Comparison of ENCODE assay signal across 25 mouse cellular contexts in the genomic region with DNA sequence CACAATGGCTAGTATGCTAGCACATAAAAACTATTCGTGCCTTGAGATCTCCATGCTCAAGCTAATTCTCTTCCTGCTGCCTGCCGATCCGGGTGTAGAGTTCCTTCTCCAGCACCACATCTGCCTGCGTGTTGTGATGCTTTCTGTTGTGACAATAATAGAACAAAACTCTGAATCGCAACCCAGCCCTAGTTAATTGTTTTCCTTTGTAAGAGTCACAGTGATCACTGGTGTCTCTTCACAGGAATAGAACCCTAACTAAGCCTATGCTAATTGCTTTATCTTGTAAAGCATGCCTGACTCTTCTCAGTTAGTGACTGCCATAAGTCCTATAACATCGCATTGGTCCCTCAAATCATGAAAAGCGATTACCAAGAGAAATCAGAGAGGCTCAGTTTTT. TPM values are rescaled to one million over a fixed set of nuclear protein-coding genes. Genes with fewer than 3 reads are reported as not detected.
"Had no signal": no experiment of that assay in that cellular context is flagged by ENCODE, and none has a peak within 500 bp of the region (broad histone marks: within the 10 kb centered on the region; RNA-seq: fewer than 3 reads in every experiment).

No protein-coding gene starts in this region.

- H3K9ac ChIP-seq: liver, postnatal 0 days; lung, embryonic 15.5 days; midbrain, embryonic 13.5 days; midbrain, embryonic 15.5 days; neural tube, embryonic 12.5 days had no signal

- H3K27ac ChIP-seq: lung, embryonic 15.5 days; macrophage; midbrain, embryonic 13.5 days; midbrain, embryonic 15.5 days; neural tube, embryonic 12.5 days had no signal

- DNase-seq: liver, postnatal 0 days; lung, adult 2 months; lung, postnatal 14 days; lung, postnatal 36 days; right cerebral cortex, postnatal 14 days; spleen, adult 18-20 months; thymus, adult 18-20 months; thymus, postnatal 14 days; thymus, postnatal 36 days had no signal

- H3K4me2 ChIP-seq: lung, embryonic 15.5 days; midbrain, embryonic 11.5 days; midbrain, embryonic 13.5 days; midbrain, embryonic 15.5 days had no signal

- H3K9me3 ChIP-seq: lung, embryonic 15.5 days; megakaryocyte, embryonic 14.5 days; midbrain, embryonic 13.5 days; midbrain, embryonic 15.5 days; neural tube, embryonic 12.5 days had no signal

- H3K27me3 ChIP-seq: lung, embryonic 15.5 days; midbrain, embryonic 13.5 days; midbrain, embryonic 15.5 days; neural tube, embryonic 12.5 days had no signal

- H3K4me3 ChIP-seq: lung, embryonic 15.5 days; midbrain, embryonic 13.5 days; midbrain, embryonic 15.5 days; neural tube, embryonic 12.5 days had no signal

- H3K4me1 ChIP-seq: lung, embryonic 15.5 days; megakaryocyte, embryonic 14.5 days; midbrain, embryonic 13.5 days; midbrain, embryonic 15.5 days; neural tube, embryonic 12.5 days had no signal

- H3K36me3 ChIP-seq: lung, embryonic 15.5 days; midbrain, embryonic 13.5 days; midbrain, embryonic 15.5 days; neural tube, embryonic 12.5 days had no signal

RNA-seq across cellular contexts. Expression of a gene that starts 5.2 kb away (rescaled TPM):
- total RNA-seq: monocyte, adult 5-6 weeks; neutrophil, adult 5-6 weeks had no signal
- polyA plus RNA-seq: liver, postnatal 0 days; lung, adult 2 months; lung, embryonic 15.5 days; lung, postnatal 0 days; macrophage; midbrain, embryonic 11.5 days; midbrain, embryonic 13.5 days; midbrain, embryonic 15.5 days; neural tube, embryonic 12.5 days; stomach, embryonic 14.5 days; stomach, embryonic 16.5 days; thymus, postnatal 0 days had no signal

RNA-seq across cellular contexts. Expression of a gene that starts 5.3 kb away (rescaled TPM):
- total RNA-seq: megakaryocyte progenitor cell, adult 5-6 weeks; midbrain, postnatal 0 days; monocyte, adult 5-6 weeks; neutrophil, adult 5-6 weeks had no signal
- polyA plus RNA-seq: liver, postnatal 0 days; lung, adult 2 months; lung, embryonic 15.5 days; lung, postnatal 0 days; macrophage; midbrain, embryonic 11.5 days; midbrain, embryonic 13.5 days; neural tube, embryonic 12.5 days; neural tube, embryonic 14.5 days; stomach, embryonic 14.5 days; stomach, embryonic 16.5 days; thymus, postnatal 0 days had no signal

RNA-seq across cellular contexts. Expression of a gene that starts 8.2 kb away (rescaled TPM):
- total RNA-seq: megakaryocyte progenitor cell, adult 5-6 weeks; midbrain, postnatal 0 days; monocyte, adult 5-6 weeks; neutrophil, adult 5-6 weeks had no signal
- polyA plus RNA-seq: liver, postnatal 0 days; lung, adult 2 months; lung, embryonic 15.5 days; lung, postnatal 0 days; macrophage; midbrain, embryonic 11.5 days; midbrain, embryonic 13.5 days; midbrain, embryonic 15.5 days; midbrain, postnatal 0 days; neural tube, embryonic 12.5 days; neural tube, embryonic 14.5 days; stomach, embryonic 14.5 days; stomach, embryonic 16.5 days; thymus, postnatal 0 days had no signal

RNA-seq across cellular contexts. Expression of a gene that starts 30.8 kb away (rescaled TPM):
- total RNA-seq: megakaryocyte progenitor cell, adult 5-6 weeks; midbrain, postnatal 0 days; monocyte, adult 5-6 weeks; neutrophil, adult 5-6 weeks had no signal
- polyA plus RNA-seq: liver, postnatal 0 days; lung, adult 2 months; lung, embryonic 15.5 days; lung, postnatal 0 days; macrophage; midbrain, embryonic 11.5 days; midbrain, embryonic 13.5 days; midbrain, embryonic 15.5 days; midbrain, postnatal 0 days; neural tube, embryonic 12.5 days; neural tube, embryonic 14.5 days; stomach, embryonic 14.5 days; stomach, embryonic 16.5 days; thymus, postnatal 0 days had no signal

RNA-seq across cellular contexts. Expression of a gene that starts 31.0 kb away (rescaled TPM):
- total RNA-seq: megakaryocyte progenitor cell, adult 5-6 weeks; midbrain, postnatal 0 days; monocyte, adult 5-6 weeks; neutrophil, adult 5-6 weeks had no signal
- polyA plus RNA-seq: liver, postnatal 0 days; lung, adult 2 months; lung, embryonic 15.5 days; lung, postnatal 0 days; macrophage; midbrain, embryonic 11.5 days; midbrain, embryonic 13.5 days; midbrain, embryonic 15.5 days; midbrain, postnatal 0 days; neural tube, embryonic 12.5 days; neural tube, embryonic 14.5 days; stomach, embryonic 14.5 days; stomach, embryonic 16.5 days; thymus, postnatal 0 days had no signal
